Mouse (Mus musculus): Measurements from ENCODE around the gene Hivep3. TPM values are rescaled to one million over a fixed set of nuclear protein-coding genes. Genes with fewer than 3 reads are reported as not detected.

The Hivep3 gene
- polyA plus RNA-seq, 1 experiment from 2014 or later: 17.1 TPM

GRCm38 (mm10) chr4:120007889-120008288, 274.3 kb downstream of the Hivep3 start:
- no peak for DNase-seq
- no peaks in the 10 kb centered on the region for H3K4me1 ChIP-seq (ENCODE audit: control insufficient read depth, insufficient read depth, low read length)
- no peaks in the 10 kb centered on the region for H3K9me3 ChIP-seq (ENCODE audit: control insufficient read depth, low read length)
- H3K4me2 ChIP-seq (ENCODE audit: low read length): no peak overlapping the region
- no peaks in the 10 kb centered on the region for H3K27me3 ChIP-seq (ENCODE audit: control insufficient read depth, insufficient read depth, low read length)
- no peak overlapping the region for H3K4me3 ChIP-seq (replicated peaks; ENCODE audit: low read depth, low read length)
- 64% methylated on average over 3 of the region's 3 CpGs for WGBS
- ATAC-seq (ENCODE audit: low FRiP score, low TSS enrichment): no peak
- H3K9ac ChIP-seq (replicated peaks; ENCODE audit: low read length): no peak overlapping the region
- H3K36me3 ChIP-seq (ENCODE audit: control insufficient read depth, insufficient read depth, low read length): no peaks in the 10 kb centered on the region
- no peak overlapping the region for H3K27ac ChIP-seq (replicated peaks; ENCODE audit: low read depth, low read length)

GRCm38 (mm10) chr4:120009151-120009550, 275.6 kb downstream of the Hivep3 start:
- 87% methylated on average over 2 of the region's 2 CpGs for WGBS
- Histone ChIP-seq H3K9ac (replicated peaks; ENCODE audit: low read length) (no peak overlapping the region), H3K27ac (replicated peaks; ENCODE audit: low read depth, low read length) (no peak overlapping the region), H3K4me2 (ENCODE audit: low read length) (no peak overlapping the region), H3K27me3 (ENCODE audit: control insufficient read depth, insufficient read depth, low read length) (no peaks in the 10 kb centered on the region), H3K4me3 (replicated peaks; ENCODE audit: low read depth, low read length) (no peak overlapping the region), H3K9me3 (ENCODE audit: control insufficient read depth, low read length) (no peaks in the 10 kb centered on the region), H3K4me1 (ENCODE audit: control insufficient read depth, insufficient read depth, low read length) (no peaks in the 10 kb centered on the region), H3K36me3 (ENCODE audit: control insufficient read depth, insufficient read depth, low read length) (no peaks in the 10 kb centered on the region)
- ATAC-seq (ENCODE audit: low FRiP score, low TSS enrichment) (no peak), DNase-seq (no peak)

DNA sequence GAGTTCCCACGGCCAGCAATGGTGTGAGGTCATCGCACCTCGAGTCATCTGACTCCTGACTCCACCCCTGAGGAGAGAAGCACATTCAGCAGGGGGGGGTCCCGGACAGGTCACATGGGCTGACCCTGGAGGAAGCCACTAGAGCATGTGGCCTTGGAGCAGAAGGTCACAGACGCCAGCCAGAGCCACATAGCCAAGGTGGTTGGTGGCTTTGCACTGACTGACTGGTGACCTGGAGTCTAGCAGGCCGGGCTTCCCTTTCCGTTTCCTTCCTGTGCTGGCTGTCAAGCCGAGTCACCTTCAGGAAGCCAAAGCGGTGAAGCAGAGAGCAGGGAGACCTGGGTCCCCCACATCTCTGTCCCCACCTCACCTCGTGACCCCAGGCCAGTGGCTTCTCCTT, 278.2 kb downstream of the Hivep3 start:
- no peak for ATAC-seq (ENCODE audit: low FRiP score, low TSS enrichment)
- WGBS: 79% methylated on average over 10 of the region's 10 CpGs
- Histone ChIP-seq H3K4me2 (ENCODE audit: low read length) (no peak overlapping the region), H3K4me3 (replicated peaks; ENCODE audit: low read depth, low read length) (no peak overlapping the region), H3K36me3 (ENCODE audit: control insufficient read depth, insufficient read depth, low read length) (no peaks in the 10 kb centered on the region), H3K27me3 (ENCODE audit: control insufficient read depth, insufficient read depth, low read length) (no peaks in the 10 kb centered on the region), H3K9me3 (ENCODE audit: control insufficient read depth, low read length) (no peaks in the 10 kb centered on the region), H3K27ac (replicated peaks; ENCODE audit: low read depth, low read length) (no peak overlapping the region), H3K4me1 (ENCODE audit: control insufficient read depth, insufficient read depth, low read length) (no peaks in the 10 kb centered on the region), H3K9ac (replicated peaks; ENCODE audit: low read length) (no peak overlapping the region)
- DNase-seq: no peak

DNA sequence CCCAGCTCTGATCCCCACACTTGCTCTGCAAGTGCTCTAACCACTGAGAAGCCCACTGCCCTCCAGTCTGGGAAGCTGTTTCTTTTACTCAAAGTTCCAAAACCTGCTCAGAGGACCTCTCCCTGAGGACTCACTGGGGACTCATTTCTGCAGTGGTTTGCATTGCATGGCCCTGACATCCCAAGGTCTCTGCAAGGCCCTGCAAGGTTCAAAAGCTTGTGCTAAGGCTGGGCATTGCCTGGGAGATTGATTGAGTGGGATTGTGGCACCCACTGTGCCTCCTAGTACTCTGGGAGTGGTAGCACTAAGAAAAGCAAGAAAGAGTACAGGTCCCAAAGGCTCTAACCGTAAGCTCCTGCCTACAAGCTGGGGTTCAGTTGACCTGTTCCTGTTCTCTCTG, 279.3 kb downstream of the Hivep3 start:
- Histone ChIP-seq H3K36me3 (ENCODE audit: control insufficient read depth, insufficient read depth, low read length) (no peaks in the 10 kb centered on the region), H3K9ac (replicated peaks; ENCODE audit: low read length) (no peak overlapping the region), H3K4me1 (ENCODE audit: control insufficient read depth, insufficient read depth, low read length) (no peaks in the 10 kb centered on the region), H3K9me3 (ENCODE audit: control insufficient read depth, low read length) (no peaks in the 10 kb centered on the region), H3K27me3 (ENCODE audit: control insufficient read depth, insufficient read depth, low read length) (no peaks in the 10 kb centered on the region), H3K27ac (replicated peaks; ENCODE audit: low read depth, low read length) (no peak overlapping the region), H3K4me2 (ENCODE audit: low read length) (no peak overlapping the region), H3K4me3 (replicated peaks; ENCODE audit: low read depth, low read length) (no peak overlapping the region)
- WGBS: 85% methylated on average over 1 of the region's 1 CpGs
- ATAC-seq (ENCODE audit: low FRiP score, low TSS enrichment) (no peak), DNase-seq (no peak)

- no peaks in the 10 kb centered on the region for H3K27me3 ChIP-seq (ENCODE audit: control insufficient read depth, insufficient read depth, low read length)
- DNase-seq (peak; percentile 38), ATAC-seq (ENCODE audit: low FRiP score, low TSS enrichment) (no peak)
- H3K27ac ChIP-seq (replicated peaks; ENCODE audit: low read depth, low read length): no peak overlapping the region
- WGBS: 87% methylated on average over 5 of the region's 5 CpGs
- no peak overlapping the region for H3K4me2 ChIP-seq (ENCODE audit: low read length)
- H3K9ac ChIP-seq (replicated peaks; ENCODE audit: low read length): no peak overlapping the region
- no peaks in the 10 kb centered on the region for H3K36me3 ChIP-seq (ENCODE audit: control insufficient read depth, insufficient read depth, low read length)
- no peaks in the 10 kb centered on the region for H3K4me1 ChIP-seq (ENCODE audit: control insufficient read depth, insufficient read depth, low read length)
- no peak overlapping the region for H3K4me3 ChIP-seq (replicated peaks; ENCODE audit: low read depth, low read length)
- H3K9me3 ChIP-seq (ENCODE audit: control insufficient read depth, low read length): no peaks in the 10 kb centered on the region
Measured at GRCm38 (mm10) chr4:120018426-120018825, 284.8 kb downstream of the Hivep3 start.

GRCm38 (mm10) chr4:120022392-120022791, 288.8 kb downstream of the Hivep3 start:
- Histone ChIP-seq H3K9ac (replicated peaks; ENCODE audit: low read length) (no peak overlapping the region), H3K4me2 (ENCODE audit: low read length) (no peak overlapping the region), H3K27ac (replicated peaks; ENCODE audit: low read depth, low read length) (no peak overlapping the region), H3K4me3 (replicated peaks; ENCODE audit: low read depth, low read length) (no peak overlapping the region), H3K9me3 (ENCODE audit: control insufficient read depth, low read length) (no peaks in the 10 kb centered on the region), H3K27me3 (ENCODE audit: control insufficient read depth, insufficient read depth, low read length) (no peaks in the 10 kb centered on the region), H3K36me3 (ENCODE audit: control insufficient read depth, insufficient read depth, low read length) (no peaks in the 10 kb centered on the region), H3K4me1 (ENCODE audit: control insufficient read depth, insufficient read depth, low read length) (no peaks in the 10 kb centered on the region)
- 70% methylated on average over 3 of the region's 3 CpGs for WGBS
- DNase-seq (no peak), ATAC-seq (ENCODE audit: low FRiP score, low TSS enrichment) (no peak)

GRCm38 (mm10) chr4:120023221-120023840, 289.7 kb downstream of the Hivep3 start:
- H3K9me3 ChIP-seq (ENCODE audit: control insufficient read depth, low read length): no peaks in the 10 kb centered on the region
- H3K4me3 ChIP-seq (replicated peaks; ENCODE audit: low read depth, low read length): no peak overlapping the region
- H3K27ac ChIP-seq (replicated peaks; ENCODE audit: low read depth, low read length): no peak overlapping the region
- 91% methylated on average over 4 of the region's 4 CpGs for WGBS
- no peaks in the 10 kb centered on the region for H3K4me1 ChIP-seq (ENCODE audit: control insufficient read depth, insufficient read depth, low read length)
- no peaks in the 10 kb centered on the region for H3K36me3 ChIP-seq (ENCODE audit: control insufficient read depth, insufficient read depth, low read length)
- no peaks in the 10 kb centered on the region for H3K27me3 ChIP-seq (ENCODE audit: control insufficient read depth, insufficient read depth, low read length)
- H3K4me2 ChIP-seq (ENCODE audit: low read length): no peak overlapping the region
- H3K9ac ChIP-seq (replicated peaks; ENCODE audit: low read length): no peak overlapping the region
- ATAC-seq (ENCODE audit: low FRiP score, low TSS enrichment) (no peak), DNase-seq (no peak)

- H3K27me3 ChIP-seq (ENCODE audit: control insufficient read depth, insufficient read depth, low read length): no peaks in the 10 kb centered on the region
- H3K4me3 ChIP-seq (replicated peaks; ENCODE audit: low read depth, low read length): no peak overlapping the region
- ATAC-seq (ENCODE audit: low FRiP score, low TSS enrichment) (no peak), DNase-seq (peak; percentile 21)
- H3K27ac ChIP-seq (replicated peaks; ENCODE audit: low read depth, low read length): no peak overlapping the region
- no peak overlapping the region for H3K4me2 ChIP-seq (ENCODE audit: low read length)
- H3K9me3 ChIP-seq (ENCODE audit: control insufficient read depth, low read length): no peaks in the 10 kb centered on the region
- no peaks in the 10 kb centered on the region for H3K4me1 ChIP-seq (ENCODE audit: control insufficient read depth, insufficient read depth, low read length)
- no peaks in the 10 kb centered on the region for H3K36me3 ChIP-seq (ENCODE audit: control insufficient read depth, insufficient read depth, low read length)
- WGBS: 52% methylated on average over 10 of the region's 10 CpGs
- H3K9ac ChIP-seq (replicated peaks; ENCODE audit: low read length): no peak overlapping the region
Measured at GRCm38 (mm10) chr4:120024071-120024470, 290.5 kb downstream of the Hivep3 start.

GRCm38 (mm10) chr4:120027671-120028070, 294.1 kb downstream of the Hivep3 start:
- Histone ChIP-seq H3K27ac (replicated peaks; ENCODE audit: low read depth, low read length) (no peak overlapping the region), H3K27me3 (ENCODE audit: control insufficient read depth, insufficient read depth, low read length) (0 out of 2 replicates have a peak, but pooled peaks cover 2% of the 10 kb centered on the region), H3K4me2 (ENCODE audit: low read length) (no peak overlapping the region), H3K36me3 (ENCODE audit: control insufficient read depth, insufficient read depth, low read length) (no peaks in the 10 kb centered on the region), H3K9ac (replicated peaks; ENCODE audit: low read length) (no peak overlapping the region), H3K4me3 (replicated peaks; ENCODE audit: low read depth, low read length) (no peak overlapping the region), H3K4me1 (ENCODE audit: control insufficient read depth, insufficient read depth, low read length) (no peaks in the 10 kb centered on the region), H3K9me3 (ENCODE audit: control insufficient read depth, low read length) (no peaks in the 10 kb centered on the region)
- DNase-seq: no peak
- 88% methylated on average over 1 of the region's 1 CpGs for WGBS
- ATAC-seq (ENCODE audit: low FRiP score, low TSS enrichment): no peak

Measured in midbrain, embryonic 14.5 days (tissue).